Mouse (Mus musculus): ENCODE measurements at regions not wholly inside any gene's neighbourhood (a gene's known extent, or its start where the extent isn't known, plus 50 kb on each side); places are given as distances from the start of the nearest gene placed in this dataset.

GRCm38 (mm10) chr15:8582676-8583075, 62.9 kb upstream of the Gm2310 start:
- TF ChIP-seq CTCF (conservative IDR thresholded peaks at IDR 0.05): no peak
- DNase-seq (ENCODE audit: low spot score in 2 of 2): no peak
- H3K27ac ChIP-seq: no peak overlapping the region
- no peak overlapping the region for H3K4me3 ChIP-seq

GRCm38 (mm10) chr15:8581146-8581913, 61.6 kb upstream of the Gm2310 start:
- DNase-seq (ENCODE audit: low spot score in 2 of 2): no peak
- TF ChIP-seq CTCF (conservative IDR thresholded peaks at IDR 0.05): no peak
- H3K4me3 ChIP-seq: no peak overlapping the region
- H3K27ac ChIP-seq: no peak overlapping the region

DNA sequence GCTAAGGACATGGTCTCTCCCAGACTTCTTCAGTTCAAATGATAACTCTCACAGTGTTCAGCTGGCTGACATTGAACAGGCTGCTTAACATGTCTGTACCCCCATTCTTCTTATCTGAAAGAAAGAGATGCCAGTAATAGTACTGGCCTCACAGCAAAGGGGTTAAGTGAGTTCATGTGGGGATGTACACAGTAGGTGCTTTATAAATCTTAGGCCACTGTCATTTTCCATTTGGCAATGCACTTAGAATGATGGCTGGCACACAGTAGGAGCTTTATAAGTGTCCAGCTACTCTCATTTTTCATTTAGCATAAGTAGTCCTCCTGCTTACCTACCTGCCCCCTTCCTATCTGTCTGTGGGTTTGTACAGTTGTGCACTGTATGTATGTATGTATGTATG, 60.3 kb upstream of the Gm2310 start:
- H3K27ac ChIP-seq: no peak overlapping the region
- TF ChIP-seq CTCF (conservative IDR thresholded peaks at IDR 0.05): no peak
- no peak for DNase-seq (ENCODE audit: low spot score in 2 of 2)
- no peak overlapping the region for H3K4me3 ChIP-seq

DNA sequence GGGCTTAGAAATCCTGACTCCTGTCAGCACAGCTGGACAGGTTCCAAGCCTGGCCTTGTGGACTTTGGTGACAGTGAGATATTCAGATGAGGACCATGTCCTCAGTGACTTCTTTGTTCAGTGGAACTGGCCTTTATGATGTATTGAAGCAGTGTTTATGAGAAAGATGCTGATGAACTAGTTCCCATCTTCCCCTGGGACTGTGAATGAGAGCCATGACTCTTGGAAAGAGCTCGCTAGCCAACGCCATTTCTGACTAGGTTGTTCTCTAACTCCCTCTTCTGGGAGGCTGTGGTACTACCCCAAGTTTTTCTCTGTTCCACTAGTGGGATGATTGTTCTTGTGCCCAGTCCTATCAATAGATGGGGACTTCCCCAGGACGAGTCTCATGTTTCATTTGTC, 57.7 kb upstream of the Gm2310 start:
- Histone ChIP-seq H3K4me3 (no peak overlapping the region), H3K27ac (no peak overlapping the region)
- peak; percentile 26 to 48 for DNase-seq (ENCODE audit: low spot score in 2 of 2)
- peak; percentile 81 for TF ChIP-seq CTCF (conservative IDR thresholded peaks at IDR 0.05)

DNA sequence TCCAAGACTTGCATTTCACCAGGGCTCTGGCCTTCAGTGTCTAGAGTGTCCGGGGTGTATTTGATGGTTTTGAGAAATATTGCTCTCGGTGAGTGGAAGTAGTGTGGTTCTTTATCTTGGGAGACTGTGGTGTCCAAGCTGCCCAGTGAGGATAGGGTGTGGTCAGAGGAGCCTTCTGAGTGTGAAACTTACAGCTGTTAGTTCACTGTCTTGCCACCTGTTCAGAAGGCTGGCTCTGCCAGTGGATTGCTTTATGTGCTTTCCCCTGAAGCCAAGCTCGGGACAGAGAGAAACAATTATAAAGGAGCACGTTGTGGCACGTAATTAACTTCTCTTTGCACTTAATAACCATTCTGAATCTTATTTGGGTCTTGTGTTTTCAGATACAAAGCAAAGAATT, 57.2 kb upstream of the Gm2310 start:
- H3K27ac ChIP-seq: no peak overlapping the region
- DNase-seq (ENCODE audit: low spot score in 2 of 2): no peak

GRCm38 (mm10) chr15:8569617-8570016, 49.9 kb upstream of the Gm2310 start:
- Histone ChIP-seq H3K4me3 (peak overlapping the region; percentile 55), H3K27ac (no peak overlapping the region; the same call in 1 of the 2 replicates)
- DNase-seq (ENCODE audit: low spot score in 2 of 2): no peak
- TF ChIP-seq CTCF (conservative IDR thresholded peaks at IDR 0.05): no peak

More for the DNA sequence above, 57.2 kb upstream of the Gm2310 start:
- no peak overlapping the region for H3K4me3 ChIP-seq
- no peak for TF ChIP-seq CTCF (conservative IDR thresholded peaks at IDR 0.05)
